Comparison of ENCODE assay signal across 9 mouse cellular contexts in the genomic region with DNA sequence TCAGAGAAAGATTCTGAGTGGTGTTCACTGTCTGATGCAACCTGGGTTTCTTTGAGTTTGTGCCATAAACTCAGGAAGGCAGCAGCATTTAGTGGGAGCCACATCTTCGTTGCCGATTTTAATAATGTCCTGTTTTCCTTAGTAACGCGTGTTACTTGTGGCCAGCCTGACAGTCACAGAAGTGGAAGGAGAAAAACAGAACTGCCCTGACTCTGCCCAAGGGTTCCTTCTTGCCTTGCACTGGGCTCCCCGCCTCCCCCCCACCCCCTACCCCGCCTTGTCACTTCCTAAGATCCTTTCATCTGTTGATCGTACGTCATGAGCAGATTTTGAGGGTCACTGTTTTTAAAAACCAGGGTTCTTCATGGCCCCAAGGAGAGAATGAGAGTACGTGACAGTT.
DNase-seq lines count a peak whose midpoint lies in the region; ATAC-seq and TF ChIP-seq lines count a peak whose summit lies in the region.
"Had no signal": no experiment of that assay in that cellular context is flagged by ENCODE, and none has a peak within 500 bp of the region (broad histone marks: within the 10 kb centered on the region; RNA-seq: fewer than 3 reads in every experiment).

No protein-coding gene starts in this region.

- TF ChIP-seq CTCF in cerebellum, adult 2 months (IDR thresholded peaks at IDR 0.05; ENCODE audit: borderline replicate concordance, insufficient read depth, low read depth, low read length) = no peak

- peaks cover 10% of the 10 kb centered on the region; the same call in 1 of the 2 replicates for H3K36me3 ChIP-seq in kidney, embryonic 16.5 days (ENCODE audit: insufficient read depth, low read length)
- peaks cover 7% of the 10 kb centered on the region; the same call in 1 of the 2 replicates for H3K36me3 ChIP-seq in forebrain, embryonic 16.5 days (ENCODE audit: control insufficient read depth, insufficient read depth)

- peaks cover 82% of the 10 kb centered on the region for H3K4me1 ChIP-seq in cerebellum, adult 2 months (ENCODE audit: control insufficient read depth, insufficient read depth, low read length)
- H3K4me1 ChIP-seq in kidney, embryonic 16.5 days (ENCODE audit: insufficient read depth, low read length) = peaks cover 44% of the 10 kb centered on the region
- peaks cover 42% of the 10 kb centered on the region for H3K4me1 ChIP-seq in forebrain, embryonic 16.5 days (replicated peaks; ENCODE audit: control insufficient read depth, insufficient read depth, low read length)

- no peak overlapping the region for H3K4me3 ChIP-seq in cerebellum, adult 2 months (replicated peaks; ENCODE audit: insufficient read depth, low read depth, low read length)
- no peak overlapping the region for H3K4me3 ChIP-seq in kidney, embryonic 16.5 days (ENCODE audit: low read length)
- no peak overlapping the region for H3K4me3 ChIP-seq in forebrain, embryonic 16.5 days (replicated peaks; ENCODE audit: low read length)

- H3K27me3 ChIP-seq in cerebellum, adult 2 months (ENCODE audit: control insufficient read depth, insufficient read depth, low read length) = no peaks in the 10 kb centered on the region
- no peaks in the 10 kb centered on the region for H3K27me3 ChIP-seq in kidney, embryonic 16.5 days (ENCODE audit: insufficient read depth, low read length)
- H3K27me3 ChIP-seq in forebrain, embryonic 16.5 days (replicated peaks; ENCODE audit: control insufficient read depth, insufficient read depth, low read length) = no peaks in the 10 kb centered on the region

- WGBS in cerebellum, adult 2 months = 46% methylated on average over 9 of the region's 9 CpGs
- WGBS in kidney, embryonic 16.5 days = 48% methylated on average over 9 of the region's 9 CpGs
- 79% methylated on average over 9 of the region's 9 CpGs for WGBS in forebrain, embryonic 16.5 days

- no peak for DNase-seq in cerebellum, adult 2 months
- DNase-seq in cerebellum, postnatal 25 days = no peak
- DNase-seq in kidney, postnatal 36 days = no peak
- no peak for DNase-seq in thymus, postnatal 25 days
- no peak for DNase-seq in adipocyte (ENCODE audit: low spot score)
- DNase-seq: spleen, adult 18-20 months had no signal

- H3K27ac ChIP-seq in cerebellum, adult 2 months (ENCODE audit: insufficient read depth, low read length) = peak overlapping the region; percentile 96
- H3K27ac ChIP-seq in kidney, embryonic 16.5 days (ENCODE audit: low read length) = peak overlapping the region; percentile 77
- peak overlapping the region; percentile 47; the same call in 1 of the 2 replicates for H3K27ac ChIP-seq in forebrain, embryonic 16.5 days (ENCODE audit: low read length)

- no peak for TF ChIP-seq POLR2A in cerebellum, adult 2 months (IDR thresholded peaks at IDR 0.05; ENCODE audit: borderline replicate concordance, insufficient read depth, low read length)

- no peak for ATAC-seq in kidney, embryonic 16.5 days (ENCODE audit: low FRiP score, low TSS enrichment)
- ATAC-seq in forebrain, embryonic 16.5 days = no peak
- ATAC-seq in megakaryocyte progenitor cell, adult 5-6 weeks (replicated peaks; ENCODE audit: poor library complexity) = peak; percentile 44

- no peak overlapping the region for H3K4me2 ChIP-seq in kidney, embryonic 16.5 days (replicated peaks; ENCODE audit: low read depth, low read length)
- no peak overlapping the region for H3K4me2 ChIP-seq in forebrain, embryonic 16.5 days (ENCODE audit: low read length)

- H3K9me3 ChIP-seq in kidney, embryonic 16.5 days (ENCODE audit: low read length) = no peaks in the 10 kb centered on the region
- no peaks in the 10 kb centered on the region for H3K9me3 ChIP-seq in forebrain, embryonic 16.5 days (ENCODE audit: control insufficient read depth, low read length)

- no peak overlapping the region for H3K9ac ChIP-seq in kidney, embryonic 16.5 days (replicated peaks; ENCODE audit: low read length)
- H3K9ac ChIP-seq in forebrain, embryonic 16.5 days (replicated peaks; ENCODE audit: low read depth, low read length) = no peak overlapping the region
